Mouse (Mus musculus) NIH3T3 (cell line): ENCODE results near the gene Slc25a33.

ENCODE experiments used
- DNase-seq: peaks from one replicate; pipeline ENCODE4 v3.0.0-alpha.2; 2012; ENCODE audit warnings: low read depth

Gene Slc25a33

GRCm38 (mm10) chr4:149696189-149696971 lies 77.7 kb downstream of the Slc25a33 start:
- DNase-seq: no peak
